Mouse (Mus musculus) heart, embryonic 11.5 days (tissue): ENCODE results near the gene Actl6a. TPM values are rescaled to one million over a fixed set of nuclear protein-coding genes. Genes with fewer than 3 reads are reported as not detected.

Source experiments
- polyA plus RNA-seq: library from polyadenylated mRNA; unstranded; fragments of >200 nt; fragmentation: Nextera tagmentation; extraction: Ambion mirVana; gene quantifications from 2 replicates; pipeline ENCODE4 v1.2.1, GENCODE M21; 2014

Gene Actl6a
- polyA plus RNA-seq, 1 experiment from 2014 or later: 110 TPM

Other genes starting within 250 kb of the Actl6a start
- 0.09 TPM in 1 of 2 replicates, not detected in the other for gene Kcnmb3, start 214.1 kb upstream of the Actl6a start, polyA plus RNA-seq
- gene Zfp639, start 196.0 kb upstream of the Actl6a start, polyA plus RNA-seq: 33.1 and 37.4 TPM in 2 replicates
- gene Mfn1, start 176.8 kb upstream of the Actl6a start, polyA plus RNA-seq: 56.4 and 76.0 TPM in 2 replicates
- 58.4 and 59.4 TPM in 2 replicates for gene Gnb4, start 89.7 kb upstream of the Actl6a start, polyA plus RNA-seq
- 468 and 475 TPM in 2 replicates for gene Ndufb5, start 30.7 kb downstream of the Actl6a start, polyA plus RNA-seq
- gene Mrpl47, start 31.3 kb downstream of the Actl6a start, polyA plus RNA-seq: 30.5 and 41.2 TPM in 2 replicates
- gene Usp13, start 111.2 kb downstream of the Actl6a start, polyA plus RNA-seq: 43.3 and 60.4 TPM in 2 replicates